Mouse (Mus musculus) olfactory bulb, adult 2 months (tissue): Measurements from ENCODE around the gene Ankrd55.

Source experiments
- CTCF ChIP-seq: fragments of 200-500 bp; IDR thresholded peaks from 2 replicates; pipeline ENCODE4 v1.5.1; 2012; ENCODE audit warnings: low read depth, mild to moderate bottlenecking, low read length, moderate library complexity; ENCODE audit not compliant: insufficient read depth
- POLR2A ChIP-seq: fragments of 200-500 bp; IDR thresholded peaks from 2 replicates; pipeline ENCODE4 v1.6.1; 2012; ENCODE audit warnings: mild to moderate bottlenecking, low read depth, low read length, moderate library complexity; ENCODE audit not compliant: insufficient read depth

DNA sequence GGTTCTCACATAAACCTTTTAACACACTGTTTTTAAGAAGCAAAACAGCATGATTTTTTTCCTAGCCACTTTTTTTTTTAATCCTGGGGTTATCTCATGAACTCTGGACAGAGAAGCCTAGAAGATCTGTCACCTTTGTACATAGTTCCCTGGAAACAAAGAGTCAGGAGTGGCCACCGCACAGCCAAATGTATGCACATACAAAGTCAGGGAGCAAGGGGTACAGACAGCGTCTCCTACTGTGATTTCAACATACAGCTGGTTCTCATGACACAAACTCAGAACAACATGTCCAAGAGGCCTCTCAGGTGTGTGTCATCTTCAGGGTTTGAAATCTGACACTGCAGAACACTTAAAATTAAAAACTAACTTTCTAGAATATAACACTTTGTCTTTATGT, 105.1 kb downstream of the Ankrd55 start:
- TF ChIP-seq POLR2A (no peak), CTCF (no peak)
